Mouse (Mus musculus) thymus, adult 2 months (tissue): ENCODE data around the gene Lamb3.

Experiments
- CTCF ChIP-seq: fragments of 200-500 bp; IDR thresholded peaks from 2 replicates; pipeline ENCODE4 v1.5.1; 2012; ENCODE audit warnings: mild to moderate bottlenecking, control low read depth, low read length, moderate library complexity, borderline replicate concordance; ENCODE audit not compliant: control insufficient read depth, poor library complexity, insufficient read depth; ENCODE audit errors: extremely low read depth
- POLR2A ChIP-seq: fragments of 200-500 bp; IDR thresholded peaks from 2 replicates; pipeline ENCODE4 v1.6.1; 2012; ENCODE audit warnings: mild to moderate bottlenecking, low read length, control low read depth, moderate library complexity; ENCODE audit not compliant: control insufficient read depth, poor library complexity, insufficient read depth; ENCODE audit errors: extremely low read depth

- TF ChIP-seq CTCF (no peak), POLR2A (no peak)
Measured at GRCm38 (mm10) chr1:193299995-193300394, 92.5 kb downstream of the Lamb3 start.
